Mouse (Mus musculus) embryonic fibroblast, embryonic 13.5 days (primary cell): Measurements from ENCODE around the gene Necab3.

Experiments used
- CTCF ChIP-seq: IDR thresholded peaks from 2 replicates; pipeline ENCODE4 v1.5.1; 2011; ENCODE audit warnings: mild to moderate bottlenecking, control low read depth, low read length, moderate library complexity, borderline replicate concordance; ENCODE audit not compliant: insufficient read depth
- POLR2A ChIP-seq: IDR thresholded peaks from 2 replicates; pipeline ENCODE4 v1.6.1; 2011; ENCODE audit warnings: low read depth, mild to moderate bottlenecking, control low read depth, low read length, moderate library complexity

DNA sequence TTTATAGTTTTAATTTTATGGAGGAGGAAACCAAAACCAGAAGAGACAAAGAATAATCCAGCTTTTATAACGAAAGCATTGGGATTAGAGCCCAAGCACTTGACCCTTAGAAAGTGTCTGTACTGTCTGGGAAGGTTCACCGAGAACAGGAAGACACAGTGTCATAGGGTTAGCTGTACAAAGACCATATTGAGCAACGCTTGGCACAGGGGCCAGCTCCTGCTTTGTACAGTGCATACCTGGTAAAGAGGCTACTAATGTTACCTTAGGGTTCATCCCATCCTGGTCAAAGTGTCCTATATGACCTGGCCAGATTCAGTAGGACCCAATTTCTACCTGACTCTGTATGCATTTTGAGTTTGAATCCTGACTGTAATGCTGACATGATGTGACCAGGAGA lies 42.6 kb upstream of the Necab3 start:
- TF ChIP-seq POLR2A (no peak), CTCF (no peak)
